8 mouse cellular contexts compared by ENCODE assay signal in genomic region chr8:83715031-83715690, GRCm38 (mm10). TPM values are rescaled to one million over a fixed set of nuclear protein-coding genes. Genes with fewer than 3 reads are reported as not detected.
DNase-seq lines count a peak whose midpoint lies in the region; ATAC-seq lines count a peak whose summit lies in the region.

Ddx39 (plus strand) TSS chr8:83715177.

- ATAC-seq in inflammation-experienced regulatory T-cells, adult 6 months: peak; percentile 99
- peak; percentile 97 for ATAC-seq in megakaryocyte-erythroid progenitor cell, adult 5-6 weeks (replicated peaks; ENCODE audit: low FRiP score, low TSS enrichment, poor library complexity, severe bottlenecking)

- intact Hi-C loops in gastrocnemius, postnatal 14 days (cut with DNase I; ENCODE audit: low total_unique reads): no loop called here
- intact Hi-C loops in left cerebral cortex, postnatal 10 days (cut with DNase I): no loop called here

- DNase-seq in adrenal gland, adult (ENCODE audit: inconsistent age in 2 of 2, low spot score in 1 of 2): peak; percentile 98 to 99
- peak; percentile 99 for DNase-seq in embryo, embryonic 10.5 days (ENCODE audit: low spot score)
- peak; percentile 93 for DNase-seq in gastrocnemius, postnatal 14 days
- DNase-seq in left cerebral cortex, postnatal 10 days (ENCODE audit: extremely low spot score in 1 of 2, low spot score in 2 of 2): peak; percentile 95 to 99
- DNase-seq in right cerebral cortex, postnatal 25 days: peak; percentile 96
- peak; percentile 92 to 93 for DNase-seq in urinary bladder, postnatal 4 days (ENCODE audit: low spot score in 2 of 2)

RNA-seq across cellular contexts. Expression of gene Ddx39, which starts in this region (rescaled TPM):
- total RNA-seq in gastrocnemius, postnatal 14 days (2021): 10 to 100 TPM; 11.0 to 14.7 TPM
- 100 to 1,000 TPM; 166 to 211 (median 167) TPM for polyA plus RNA-seq in inflammation-experienced regulatory T-cells, adult 6 months (2017; shearing (Covaris generic))
- 10 to 100 TPM; 24.4 to 25.2 TPM for total RNA-seq in left cerebral cortex, postnatal 10 days (2021)
- total RNA-seq in megakaryocyte-erythroid progenitor cell, adult 5-6 weeks (2014; fragmentation: Nextera tagmentation): 205 and 224 TPM in 2 replicates
- total RNA-seq in megakaryocyte-erythroid progenitor cell, adult 5-6 weeks (2017): 154 and 213 TPM in 2 replicates

Comparison
In these comparisons a context has a peak if more than half of its experiments do, and no peak if none do; other contexts are left out.
1. Peak in every context shown above with its lines: DNase-seq and ATAC-seq.
2. RNA of gene Ddx39 (total RNA-seq): 154 to 224 TPM in megakaryocyte-erythroid progenitor cell, adult 5-6 weeks; 24.4 to 25.2 TPM in left cerebral cortex, postnatal 10 days and 11.0 to 14.7 TPM in gastrocnemius, postnatal 14 days; every median in the first group is over 4 times any median in the second.